Mouse (Mus musculus) heart, postnatal 36 days (tissue): Measurements from ENCODE around the gene Runx3. TPM values are rescaled to one million over a fixed set of nuclear protein-coding genes. Genes with fewer than 3 reads are reported as not detected.

Experiments
- DNase-seq, 2 experiments: peaks; one replicate each; pipeline ENCODE4 v3.0.0; 2021 to 2022
- intact Hi-C: fragments of 180-260 bp; cut with DNase I; formaldehyde crosslinking; loops from one replicate; pipeline ENCODE4 v1.15.1; 2025
- total RNA-seq, 2 experiments: library from RNA; stranded (reverse); gene quantifications; 2 replicates each; pipeline ENCODE4 v1.2.3; 2021

Runx3 gene
- total RNA-seq, 2 experiments from 2014 or later: 0.43 to 0.50 TPM

- no peak for DNase-seq
- intact Hi-C loops: no loop called here
Observed at GRCm38 (mm10) chr4:135205254-135205653, 84.8 kb downstream of the Runx3 start.

DNA sequence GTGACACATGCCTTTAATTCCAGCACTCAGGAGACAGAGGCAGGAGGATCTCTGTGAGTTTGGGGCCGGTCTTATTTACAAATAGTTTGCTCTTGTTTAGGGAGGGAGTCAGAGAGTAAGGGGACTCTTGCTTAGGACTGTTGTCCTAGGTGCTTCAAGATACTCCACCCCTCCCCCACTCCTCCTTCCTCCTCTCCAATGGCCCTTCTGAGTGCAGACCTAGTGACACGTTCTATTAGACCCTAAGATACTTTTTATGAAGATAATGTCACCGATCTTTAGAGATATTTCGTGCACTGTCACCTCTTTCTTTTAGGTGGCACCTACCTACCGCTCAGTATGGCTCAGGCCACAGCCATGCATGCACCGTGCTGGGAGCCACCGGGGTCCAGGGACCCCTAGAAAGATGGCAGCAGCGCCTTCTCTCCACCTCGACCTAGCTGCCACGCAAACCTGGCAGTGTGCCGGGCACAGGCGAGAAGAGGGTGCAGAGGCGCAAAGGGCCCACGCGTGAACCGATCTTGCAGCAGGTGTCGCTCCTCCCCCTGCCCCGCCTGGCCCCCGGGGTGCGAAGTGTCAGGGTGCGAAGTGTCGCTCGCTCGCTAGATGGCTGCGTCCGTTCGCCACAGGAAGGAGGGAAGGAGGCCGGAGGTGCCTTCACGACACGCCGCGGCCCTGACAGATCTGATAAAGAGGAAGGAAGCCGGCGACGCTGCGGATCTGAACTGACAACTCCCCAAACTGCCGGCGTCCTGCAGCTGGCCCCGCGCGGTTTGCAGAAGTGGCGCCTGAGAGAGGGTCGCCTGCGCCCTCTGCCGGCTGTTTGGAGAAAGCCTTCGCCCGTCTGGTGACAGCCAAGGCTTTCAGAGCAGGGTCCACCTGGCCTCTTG lies 85.5 kb downstream of the Runx3 start:
- intact Hi-C loops: loop anchor here (1.0 to 2.0 kb wide), 4 partner anchors 55 to 260 kb away; no protein-coding TSS in a partner anchor
- peak; percentile 86 to 88 for DNase-seq

DNA sequence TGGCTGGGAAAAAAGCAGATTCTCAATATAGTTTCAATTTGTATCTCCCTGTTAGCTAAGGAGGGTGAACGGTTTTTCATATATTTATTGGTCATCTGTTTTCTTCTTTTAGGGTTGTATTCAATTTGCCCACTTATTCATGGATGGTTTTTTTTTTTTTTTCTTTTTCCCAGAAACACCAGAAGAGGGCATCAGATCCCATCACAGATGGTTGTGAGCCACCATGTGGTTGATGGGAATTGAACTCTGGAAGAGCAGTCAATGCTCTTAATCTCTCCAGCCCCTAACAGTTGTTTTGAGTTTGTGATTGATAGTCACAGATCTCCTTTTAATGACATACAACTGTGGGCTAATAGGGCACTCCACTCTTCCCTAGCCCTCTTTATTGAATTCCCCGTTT lies 89.4 kb downstream of the Runx3 start:
- no peak for DNase-seq
- intact Hi-C loops: no loop called here

- intact Hi-C loops: loop anchor here (1.0 kb wide), 1 partner anchor 99 kb away; no protein-coding TSS in a partner anchor
- peak; percentile 79 to 88 for DNase-seq
Observed at GRCm38 (mm10) chr4:135219652-135220051, 99.2 kb downstream of the Runx3 start.

- intact Hi-C loops: no loop called here
- no peak for DNase-seq
Observed at GRCm38 (mm10) chr4:135220641-135221040, 100.2 kb downstream of the Runx3 start.

DNA sequence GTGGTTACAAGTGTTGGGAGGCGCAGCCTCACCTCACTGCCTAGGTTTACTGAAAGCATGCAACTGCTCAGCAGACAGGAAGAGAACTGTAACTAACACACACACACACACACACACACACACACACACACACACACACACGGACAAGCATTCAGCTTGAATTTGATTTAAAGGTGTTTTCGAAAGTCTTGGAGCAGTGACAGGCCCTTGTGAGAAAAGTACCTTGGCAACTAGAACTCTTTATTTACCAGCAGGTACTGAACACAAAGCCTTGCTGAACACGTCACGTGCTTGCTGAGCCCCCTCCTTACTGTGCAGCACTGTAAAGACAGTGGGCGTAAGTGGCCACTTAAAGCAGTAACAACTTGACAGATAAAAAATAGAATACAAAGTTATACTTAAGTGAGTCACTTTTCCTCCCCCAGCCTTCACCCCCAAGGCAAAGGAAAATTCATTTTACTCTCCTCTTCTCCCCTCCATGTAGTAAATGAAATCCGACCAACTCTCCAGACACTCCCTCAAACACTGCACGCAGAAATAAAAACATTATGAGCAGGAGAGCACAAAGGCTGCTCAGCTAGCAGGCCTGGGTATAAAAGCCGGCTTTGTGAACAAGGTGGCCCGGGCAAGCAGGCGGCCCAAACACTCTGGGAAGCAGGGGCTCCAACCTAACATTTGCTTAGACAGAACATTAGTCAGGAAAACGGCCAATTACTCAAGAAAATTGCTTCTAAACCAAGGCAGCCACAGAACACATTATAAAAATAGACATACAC lies 101.4 kb downstream of the Runx3 start:
- DNase-seq: no peak
- intact Hi-C loops: loop anchor here (2.0 kb wide), 1 partner anchor 47 kb away; no protein-coding TSS in a partner anchor

DNA sequence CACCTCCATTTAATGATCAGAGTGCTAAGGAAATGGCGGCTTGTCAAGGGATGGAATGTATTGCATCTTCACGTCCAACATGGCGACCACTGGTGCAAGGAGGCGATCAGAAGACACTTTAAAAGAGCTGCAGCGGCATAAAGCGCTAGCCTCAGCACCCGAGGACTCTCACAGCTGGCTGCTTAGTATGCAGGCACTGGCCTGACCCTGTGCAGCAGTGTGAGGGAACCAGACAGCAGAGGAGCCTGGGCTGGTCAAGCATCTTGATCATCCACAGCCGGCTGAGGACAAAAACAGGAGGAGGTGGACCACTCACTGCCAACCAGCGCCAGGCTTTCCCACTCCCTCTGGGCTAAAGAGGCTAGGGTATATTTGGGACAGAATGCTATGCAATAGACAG lies 103.4 kb downstream of the Runx3 start:
- intact Hi-C loops: loop anchor here (2.0 kb wide), 1 partner anchor 45 kb away; no protein-coding TSS in a partner anchor
- no peak for DNase-seq

- DNase-seq: no peak
- intact Hi-C loops: no loop called here
Observed at GRCm38 (mm10) chr4:135226008-135226667, 105.7 kb downstream of the Runx3 start.

Other genes with a start within 250 kb of the Runx3 start
- gene Tmem50a, start 205.6 kb upstream of the Runx3 start, total RNA-seq: 10 to 100 TPM; 65.8 to 71.3 TPM
- 100 to 1,000 TPM; 129 to 206 TPM for gene Rsrp1, start 197.1 kb upstream of the Runx3 start, total RNA-seq
- 10 to 100 TPM; 56.1 to 65.6 TPM for gene Syf2, start 189.8 kb upstream of the Runx3 start, total RNA-seq
- 100 to 1,000 TPM; 241 to 254 TPM for gene Clic4, start 152.2 kb downstream of the Runx3 start, total RNA-seq
- gene Srrm1, start 232.7 kb downstream of the Runx3 start, total RNA-seq: 10 to 100 TPM; 59.1 to 69.9 TPM